Mouse (Mus musculus): ENCODE measurements around the gene Gm6020.
"Not testable (repeated sequence)": the region's sequence is repeated elsewhere in the genome, so short reads cannot be mapped to it uniquely, and the experiment has no call there.

The Gm6020 gene

GRCm38 (mm10) chr19:61183590-61183989 is at the start of gene Gm6020:
TSS of gene Gm6020 (plus strand) at chr19:61183890.
- DNase-seq (ENCODE audit: low read depth, low spot score) = not testable (repeated sequence)

GRCm38 (mm10) chr19:61138655-61139054 is 45.0 kb upstream of the Gm6020 start:
- DNase-seq (ENCODE audit: low read depth, low spot score) = no peak

- DNase-seq (ENCODE audit: low read depth, low spot score) = peak; percentile 81
Observed at GRCm38 (mm10) chr19:61140342-61141206, 43.1 kb upstream of the Gm6020 start, which contains the start of gene Zfp950. TSS of gene Zfp950 (minus strand) at chr19:61140840.

GRCm38 (mm10) chr19:61141299-61141698 is 42.4 kb upstream of the Gm6020 start:
- no peak for DNase-seq (ENCODE audit: low read depth, low spot score)

- no peak for DNase-seq (ENCODE audit: low read depth, low spot score)
Observed at GRCm38 (mm10) chr19:61151372-61151700, 32.4 kb upstream of the Gm6020 start.

- no peak for DNase-seq (ENCODE audit: low read depth, low spot score)
Observed at GRCm38 (mm10) chr19:61151701-61152420, 31.8 kb upstream of the Gm6020 start.

GRCm38 (mm10) chr19:61175756-61176324 is 7.8 kb upstream of the Gm6020 start, which contains the start of gene Gm7102:
TSS of gene Gm7102 (minus strand) at chr19:61176309.
- DNase-seq (ENCODE audit: low read depth, low spot score) = no peak

- DNase-seq (ENCODE audit: low read depth, low spot score) = peak; percentile 28
Observed at GRCm38 (mm10) chr19:61199316-61199715, 15.6 kb downstream of the Gm6020 start.

- no peak for DNase-seq (ENCODE audit: low read depth, low spot score)
Observed at GRCm38 (mm10) chr19:61199836-61200235, 16.1 kb downstream of the Gm6020 start.

- not testable (repeated sequence) for DNase-seq (ENCODE audit: low read depth, low spot score)
Observed at GRCm38 (mm10) chr19:61207506-61207905, 23.8 kb downstream of the Gm6020 start.

GRCm38 (mm10) chr19:61223706-61224328 is 40.1 kb downstream of the Gm6020 start:
- no peak for DNase-seq (ENCODE audit: low read depth, low spot score)

GRCm38 (mm10) chr19:61224678-61225525 is 41.2 kb downstream of the Gm6020 start:
- no peak for DNase-seq (ENCODE audit: low read depth, low spot score)

GRCm38 (mm10) chr19:61225526-61226400 is 42.1 kb downstream of the Gm6020 start:
- peak; percentile 86 for DNase-seq (ENCODE audit: low read depth, low spot score)

GRCm38 (mm10) chr19:61226401-61226927 is 42.8 kb downstream of the Gm6020 start:
- peak; percentile 77 for DNase-seq (ENCODE audit: low read depth, low spot score)

- DNase-seq (ENCODE audit: low read depth, low spot score) = peak; percentile 88
Observed at GRCm38 (mm10) chr19:61226928-61227854, 43.5 kb downstream of the Gm6020 start.

- DNase-seq (ENCODE audit: low read depth, low spot score) = no peak
Observed at GRCm38 (mm10) chr19:61227941-61228701, 44.4 kb downstream of the Gm6020 start, which contains the start of gene Csf2ra. TSS of gene Csf2ra (minus strand) at chr19:61228429.
